Mouse (Mus musculus): Measurements from ENCODE around the gene Taldo1. TPM values are rescaled to one million over a fixed set of nuclear protein-coding genes. Genes with fewer than 3 reads are reported as not detected.
"Not testable (repeated sequence)": the region's sequence is repeated elsewhere in the genome, so short reads cannot be mapped to it uniquely, and the experiment has no call there.

Taldo1 gene
- polyA plus RNA-seq, 1 experiment from 2014 or later, result 322 TPM

DNA sequence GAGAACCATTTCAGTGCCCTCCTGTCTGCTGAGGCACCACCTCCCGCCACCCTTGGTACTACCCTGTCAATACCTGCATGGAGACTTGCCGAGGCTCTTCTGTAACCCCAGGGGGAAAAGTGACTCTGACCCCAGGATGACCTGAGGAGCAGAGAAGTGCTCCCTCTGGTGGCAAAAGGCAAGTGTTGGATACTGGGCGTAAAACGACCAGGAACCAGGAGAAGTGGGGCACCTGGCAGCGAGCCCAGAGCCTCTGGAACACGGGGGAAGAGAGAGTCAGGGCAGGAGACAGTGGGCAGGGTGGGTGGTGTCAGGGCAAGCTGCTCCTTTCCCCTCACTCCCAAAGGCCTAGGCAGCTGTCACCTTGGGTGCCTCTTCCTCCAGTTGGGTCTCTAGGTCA lies 48.6 kb downstream of the Taldo1 start:
- Histone ChIP-seq H3K4me3 (ENCODE audit: low read length) (no peak overlapping the region), H3K4me2 (replicated peaks; ENCODE audit: low read depth, low read length) (no peak overlapping the region), H3K4me1 (ENCODE audit: control insufficient read depth, insufficient read depth, low read length) (peaks cover 18% of the 10 kb centered on the region), H3K27me3 (ENCODE audit: control insufficient read depth, insufficient read depth, low read length) (no peaks in the 10 kb centered on the region), H3K27ac (ENCODE audit: low read depth, low read length) (no peak overlapping the region), H3K9ac (ENCODE audit: low read depth, low read length) (no peak overlapping the region), H3K36me3 (ENCODE audit: control insufficient read depth, insufficient read depth, low read length) (peaks cover 35% of the 10 kb centered on the region), H3K9me3 (ENCODE audit: control insufficient read depth, low read length) (no peaks in the 10 kb centered on the region)
- no peak for ATAC-seq (ENCODE audit: low FRiP score, low TSS enrichment)
- WGBS, result 39% methylated on average over 6 of the region's 6 CpGs

DNA sequence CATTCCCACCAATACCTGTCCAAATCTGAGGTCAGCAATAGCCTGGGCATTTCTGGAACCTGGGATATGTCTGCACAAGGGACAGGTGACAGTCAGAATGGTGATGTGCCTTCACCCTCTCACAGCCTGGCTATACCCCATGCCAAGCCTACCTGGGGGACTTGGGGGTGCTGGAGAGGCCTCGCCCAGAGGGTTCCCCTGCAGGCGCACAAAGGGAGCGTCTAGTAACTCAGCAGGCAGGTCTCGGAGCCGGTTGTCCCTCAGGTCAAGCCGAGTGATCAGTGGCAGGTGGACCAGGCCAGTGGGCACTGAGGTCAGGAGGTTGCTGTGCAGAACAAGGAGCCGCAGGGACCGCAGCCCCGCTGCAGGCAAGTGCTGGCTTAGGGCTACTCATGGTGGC lies 49.5 kb downstream of the Taldo1 start:
- Histone ChIP-seq H3K9me3 (ENCODE audit: control insufficient read depth, low read length) (no peaks in the 10 kb centered on the region), H3K36me3 (ENCODE audit: control insufficient read depth, insufficient read depth, low read length) (peaks cover 35% of the 10 kb centered on the region), H3K27me3 (ENCODE audit: control insufficient read depth, insufficient read depth, low read length) (no peaks in the 10 kb centered on the region), H3K4me1 (ENCODE audit: control insufficient read depth, insufficient read depth, low read length) (peaks cover 13% of the 10 kb centered on the region), H3K4me2 (replicated peaks; ENCODE audit: low read depth, low read length) (no peak overlapping the region), H3K9ac (ENCODE audit: low read depth, low read length) (no peak overlapping the region), H3K4me3 (ENCODE audit: low read length) (no peak overlapping the region), H3K27ac (ENCODE audit: low read depth, low read length) (no peak overlapping the region)
- ATAC-seq (ENCODE audit: low FRiP score, low TSS enrichment), result no peak
- WGBS, result 91% methylated on average over 9 of the region's 9 CpGs

- Histone ChIP-seq H3K4me3 (ENCODE audit: low read length) (peak overlapping the region; percentile 46), H3K27me3 (ENCODE audit: control insufficient read depth, insufficient read depth, low read length) (no peaks in the 10 kb centered on the region), H3K27ac (ENCODE audit: low read depth, low read length) (no peak overlapping the region), H3K9me3 (ENCODE audit: control insufficient read depth, low read length) (no peaks in the 10 kb centered on the region), H3K9ac (ENCODE audit: low read depth, low read length) (peak overlapping the region; percentile 70; the same call in 1 of the 2 replicates), H3K4me2 (replicated peaks; ENCODE audit: low read depth, low read length) (peak overlapping the region; percentile 82), H3K4me1 (ENCODE audit: control insufficient read depth, insufficient read depth, low read length) (peaks cover 16% of the 10 kb centered on the region), H3K36me3 (ENCODE audit: control insufficient read depth, insufficient read depth, low read length) (peaks cover 35% of the 10 kb centered on the region)
- ATAC-seq (ENCODE audit: low FRiP score, low TSS enrichment), result no peak
- 92% methylated on average over 13 of the region's 13 CpGs for WGBS
Measured at GRCm38 (mm10) chr7:141442199-141442598, 50.2 kb downstream of the Taldo1 start.

- Histone ChIP-seq H3K27me3 (ENCODE audit: control insufficient read depth, insufficient read depth, low read length) (no peaks in the 10 kb centered on the region), H3K4me2 (replicated peaks; ENCODE audit: low read depth, low read length) (peak overlapping the region; percentile 82), H3K9ac (ENCODE audit: low read depth, low read length) (peak overlapping the region; percentile 70), H3K9me3 (ENCODE audit: control insufficient read depth, low read length) (no peaks in the 10 kb centered on the region), H3K36me3 (ENCODE audit: control insufficient read depth, insufficient read depth, low read length) (peaks cover 32% of the 10 kb centered on the region), H3K4me1 (ENCODE audit: control insufficient read depth, insufficient read depth, low read length) (peaks cover 17% of the 10 kb centered on the region), H3K4me3 (ENCODE audit: low read length) (peak overlapping the region; percentile 46), H3K27ac (ENCODE audit: low read depth, low read length) (peak overlapping the region; percentile 27; the same call in 1 of the 2 replicates)
- 22% methylated on average over 12 of the region's 12 CpGs for WGBS
- peak; percentile 21; the same call in 1 of the 2 replicates for ATAC-seq (ENCODE audit: low FRiP score, low TSS enrichment)
Measured at GRCm38 (mm10) chr7:141443081-141443821, 51.3 kb downstream of the Taldo1 start.

- peak; percentile 50 for ATAC-seq (ENCODE audit: low FRiP score, low TSS enrichment)
Measured at GRCm38 (mm10) chr7:141443828-141444237, 51.8 kb downstream of the Taldo1 start, which contains the start of gene Pidd1. Gene Pidd1, minus strand, starts transcription at chr7:141444025.

GRCm38 (mm10) chr7:141446374-141446773 lies 54.4 kb downstream of the Taldo1 start:
- Histone ChIP-seq H3K4me2 (replicated peaks; ENCODE audit: low read depth, low read length) (peak overlapping the region; percentile 58; the same call in 1 of the 2 replicates), H3K4me1 (ENCODE audit: control insufficient read depth, insufficient read depth, low read length) (peaks cover 24% of the 10 kb centered on the region), H3K36me3 (ENCODE audit: control insufficient read depth, insufficient read depth, low read length) (peaks cover 35% of the 10 kb centered on the region), H3K4me3 (ENCODE audit: low read length) (peak overlapping the region; percentile 86; the same call in 1 of the 2 replicates)
- H3K27me3 ChIP-seq (ENCODE audit: control insufficient read depth, insufficient read depth, low read length); H3K9ac ChIP-seq (ENCODE audit: low read depth, low read length); H3K9me3 ChIP-seq (ENCODE audit: control insufficient read depth, low read length); H3K27ac ChIP-seq (ENCODE audit: low read depth, low read length); ATAC-seq (ENCODE audit: low FRiP score, low TSS enrichment): not testable (repeated sequence)
- WGBS, result 81% methylated on average over 3 of the region's 3 CpGs

More at GRCm38 (mm10) chr7:141443828-141444237, 51.8 kb downstream of the Taldo1 start, which contains the start of gene Pidd1:
- no peaks in the 10 kb centered on the region for H3K9me3 ChIP-seq (ENCODE audit: control insufficient read depth, low read length)
- H3K27me3 ChIP-seq (ENCODE audit: control insufficient read depth, insufficient read depth, low read length), result no peaks in the 10 kb centered on the region
- H3K36me3 ChIP-seq (ENCODE audit: control insufficient read depth, insufficient read depth, low read length), result peaks cover 31% of the 10 kb centered on the region
- H3K4me3 ChIP-seq (ENCODE audit: low read length), result peak within 1 kb of the TSS; percentile 46
- peak within 1 kb of the TSS; percentile 27; the same call in 1 of the 2 replicates for H3K27ac ChIP-seq (ENCODE audit: low read depth, low read length)
- peak within 1 kb of the TSS; percentile 82 for H3K4me2 ChIP-seq (replicated peaks; ENCODE audit: low read depth, low read length)
- under 1% methylated on average over 25 of the region's 25 CpGs for WGBS
- H3K9ac ChIP-seq (ENCODE audit: low read depth, low read length), result peak within 1 kb of the TSS; percentile 70
- H3K4me1 ChIP-seq (ENCODE audit: control insufficient read depth, insufficient read depth, low read length), result peaks cover 23% of the 10 kb centered on the region

- peak within 1 kb of the TSS; percentile 94 for H3K9ac ChIP-seq (ENCODE audit: low read depth, low read length)
- peaks cover 39% of the 10 kb centered on the region for H3K36me3 ChIP-seq (ENCODE audit: control insufficient read depth, insufficient read depth, low read length)
- WGBS, result under 1% methylated on average over 63 of the region's 63 CpGs
- H3K9me3 ChIP-seq (ENCODE audit: control insufficient read depth, low read length), result no peaks in the 10 kb centered on the region
- peak; percentile 91 for ATAC-seq (ENCODE audit: low FRiP score, low TSS enrichment)
- peak within 1 kb of the TSS; percentile 74 for H3K27ac ChIP-seq (ENCODE audit: low read depth, low read length)
- H3K27me3 ChIP-seq (ENCODE audit: control insufficient read depth, insufficient read depth, low read length), result no peaks in the 10 kb centered on the region
- peak within 1 kb of the TSS; percentile 86 for H3K4me3 ChIP-seq (ENCODE audit: low read length)
- H3K4me1 ChIP-seq (ENCODE audit: control insufficient read depth, insufficient read depth, low read length), result peaks cover 23% of the 10 kb centered on the region
- peak within 1 kb of the TSS; percentile 58 for H3K4me2 ChIP-seq (replicated peaks; ENCODE audit: low read depth, low read length)
Measured at GRCm38 (mm10) chr7:141447110-141447991, 55.4 kb downstream of the Taldo1 start, which contains the start of gene Rplp2. Gene Rplp2, plus strand, starts transcription at chr7:141447370.

- Histone ChIP-seq H3K9me3 (ENCODE audit: control insufficient read depth, low read length) (no peaks in the 10 kb centered on the region), H3K36me3 (ENCODE audit: control insufficient read depth, insufficient read depth, low read length) (peaks cover 39% of the 10 kb centered on the region), H3K27me3 (ENCODE audit: control insufficient read depth, insufficient read depth, low read length) (no peaks in the 10 kb centered on the region), H3K4me1 (ENCODE audit: control insufficient read depth, insufficient read depth, low read length) (peaks cover 17% of the 10 kb centered on the region), H3K27ac (ENCODE audit: low read depth, low read length) (no peak overlapping the region), H3K4me3 (ENCODE audit: low read length) (no peak overlapping the region), H3K4me2 (replicated peaks; ENCODE audit: low read depth, low read length) (no peak overlapping the region), H3K9ac (ENCODE audit: low read depth, low read length) (no peak overlapping the region)
- ATAC-seq (ENCODE audit: low FRiP score, low TSS enrichment), result no peak
Measured at GRCm38 (mm10) chr7:141451928-141452327, 59.9 kb downstream of the Taldo1 start.

Measured in kidney, embryonic 14.5 days (tissue).